Mouse (Mus musculus) colon, adult 2 months (tissue): ENCODE data around the gene Urm1. TPM values are rescaled to one million over a fixed set of nuclear protein-coding genes. Genes with fewer than 3 reads are reported as not detected.

ENCODE experiments used
- polyA plus RNA-seq: library from polyadenylated mRNA; depleted of rRNA; stranded (reverse); fragments of >200 nt; gene quantifications from 2 replicates; pipeline ENCODE4 v1.2.3, GENCODE M21; 2012; rRNA removed

Urm1 gene
- polyA plus RNA-seq: 42.3 and 43.9 TPM in 2 replicates

GRCm38 (mm10) chr2:29820025-29820817 is at the start of gene Urm1:
Gene Urm1, plus strand, starts transcription at chr2:29820075.

DNA sequence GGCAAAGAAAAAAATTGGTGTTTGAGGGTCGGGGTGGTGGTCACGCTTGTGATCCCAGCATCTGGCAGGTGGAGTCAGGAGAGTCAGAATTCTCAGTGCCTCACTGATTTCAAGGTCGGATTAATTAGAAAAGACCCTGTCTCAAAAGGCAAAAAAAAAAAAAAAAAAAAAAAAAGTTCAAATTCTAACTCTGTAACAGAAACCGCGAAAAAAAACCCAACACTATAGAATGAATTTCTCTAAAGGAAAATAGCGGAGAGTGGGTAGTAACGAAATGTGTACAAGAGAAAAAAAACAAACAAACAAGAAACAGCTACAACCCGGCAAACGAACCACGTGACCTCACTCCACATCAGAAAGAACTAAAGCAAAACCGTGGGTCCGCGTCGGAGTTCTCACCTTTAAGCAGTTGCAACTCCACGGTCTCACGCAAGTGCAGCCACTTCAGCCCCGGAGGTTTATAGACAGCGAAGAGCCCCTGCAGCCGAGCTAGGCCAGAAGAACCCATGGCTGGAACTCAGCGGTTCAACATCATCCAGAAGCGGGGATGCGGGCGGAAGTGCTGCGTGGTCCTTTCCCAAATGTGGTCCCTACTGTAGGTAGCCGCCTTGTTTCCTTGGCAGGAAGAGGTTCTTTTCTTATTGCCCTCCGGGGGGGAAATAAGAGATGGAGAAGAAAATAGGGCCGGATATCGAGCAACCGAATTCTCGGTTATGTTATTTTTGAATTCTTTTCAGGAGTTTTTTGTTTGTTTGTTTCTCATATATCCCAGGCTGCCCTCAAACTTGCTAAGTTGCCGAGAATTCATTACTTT is 32.6 kb upstream of the Urm1 start, which contains the start of gene Coq4:
TSS of gene Coq4 (plus strand) at position 390 of the 814 bp plus-strand sequence.

GRCm38 (mm10) chr2:29787937-29788681 is 31.8 kb upstream of the Urm1 start, which contains the start of gene Trub2:
Gene Trub2, minus strand, starts transcription at chr2:29788502.

DNA sequence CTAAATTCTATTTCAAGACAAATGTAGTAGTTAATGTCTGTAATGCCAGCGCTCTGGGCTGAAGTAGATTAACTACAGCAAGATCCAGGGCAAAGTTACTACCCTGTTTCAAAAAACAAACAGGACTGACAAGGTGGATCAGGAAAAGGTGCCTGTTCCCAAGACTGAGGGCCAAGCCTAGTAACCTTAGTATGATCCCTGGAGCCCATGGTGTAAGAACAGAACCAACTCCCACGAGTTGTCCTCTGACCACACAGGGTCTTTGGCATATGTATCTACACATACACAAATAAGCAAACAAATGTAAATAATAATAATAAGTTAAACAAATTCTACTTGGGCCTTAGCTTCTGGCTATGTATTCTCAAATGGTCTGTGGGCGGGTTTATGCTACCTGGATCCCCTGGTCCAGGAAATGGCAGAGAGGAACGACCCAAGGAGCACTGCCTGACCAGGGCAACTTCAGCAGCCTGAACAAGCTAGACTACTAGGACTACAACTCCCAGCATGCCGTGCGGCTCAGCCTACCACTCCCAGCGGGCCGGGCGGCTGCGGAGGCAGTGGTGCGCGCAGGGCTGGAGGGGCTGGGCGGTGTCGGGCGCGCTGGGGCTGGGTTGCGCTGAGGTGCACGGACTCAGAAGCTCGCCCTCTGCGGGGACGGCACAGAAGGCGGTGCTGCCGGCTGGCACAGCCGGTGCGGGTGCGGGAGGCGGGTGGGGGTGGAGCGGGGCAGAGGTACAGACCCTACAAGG is 17.6 kb upstream of the Urm1 start, which contains the start of gene Slc27a4:
TSS of gene Slc27a4 (plus strand) at position 560 of the 752 bp plus-strand sequence.

DNA sequence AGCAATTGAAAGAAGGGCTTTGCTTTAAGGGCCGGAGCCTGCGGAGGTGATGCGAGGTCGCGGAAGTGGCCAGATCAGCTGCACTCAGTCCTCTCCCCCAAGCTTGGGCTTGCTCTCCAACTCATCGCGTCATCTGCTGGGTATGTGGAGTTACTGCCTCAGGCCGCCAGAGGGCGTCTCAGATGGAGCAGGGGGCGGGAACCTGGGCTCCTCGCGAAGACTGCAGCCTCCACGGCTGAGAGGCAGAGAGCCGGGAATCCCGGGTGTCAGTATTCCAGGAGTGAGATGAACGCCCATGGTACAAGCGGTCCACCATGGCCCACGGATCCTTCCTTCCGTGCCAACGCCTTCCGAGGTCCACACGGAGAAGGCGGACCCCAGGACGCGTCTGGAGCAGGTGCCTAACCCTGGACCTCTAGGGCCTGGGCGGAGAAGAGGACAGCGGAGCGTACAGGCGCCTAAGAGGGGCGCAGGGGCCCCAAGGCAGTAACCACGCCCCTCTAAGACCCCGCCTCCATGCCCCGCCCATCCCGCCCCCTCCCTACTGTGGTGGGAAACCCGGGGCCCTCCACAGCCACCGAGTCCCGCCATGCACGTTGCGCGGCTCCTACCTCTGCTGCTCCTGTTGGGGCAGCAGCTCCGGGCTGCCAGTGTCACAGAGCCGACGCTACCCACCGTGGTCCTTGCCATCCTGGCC is 49.2 kb downstream of the Urm1 start, which contains the start of gene Cercam:
TSS of gene Cercam (plus strand) at position 216 of the 697 bp plus-strand sequence.

DNA sequence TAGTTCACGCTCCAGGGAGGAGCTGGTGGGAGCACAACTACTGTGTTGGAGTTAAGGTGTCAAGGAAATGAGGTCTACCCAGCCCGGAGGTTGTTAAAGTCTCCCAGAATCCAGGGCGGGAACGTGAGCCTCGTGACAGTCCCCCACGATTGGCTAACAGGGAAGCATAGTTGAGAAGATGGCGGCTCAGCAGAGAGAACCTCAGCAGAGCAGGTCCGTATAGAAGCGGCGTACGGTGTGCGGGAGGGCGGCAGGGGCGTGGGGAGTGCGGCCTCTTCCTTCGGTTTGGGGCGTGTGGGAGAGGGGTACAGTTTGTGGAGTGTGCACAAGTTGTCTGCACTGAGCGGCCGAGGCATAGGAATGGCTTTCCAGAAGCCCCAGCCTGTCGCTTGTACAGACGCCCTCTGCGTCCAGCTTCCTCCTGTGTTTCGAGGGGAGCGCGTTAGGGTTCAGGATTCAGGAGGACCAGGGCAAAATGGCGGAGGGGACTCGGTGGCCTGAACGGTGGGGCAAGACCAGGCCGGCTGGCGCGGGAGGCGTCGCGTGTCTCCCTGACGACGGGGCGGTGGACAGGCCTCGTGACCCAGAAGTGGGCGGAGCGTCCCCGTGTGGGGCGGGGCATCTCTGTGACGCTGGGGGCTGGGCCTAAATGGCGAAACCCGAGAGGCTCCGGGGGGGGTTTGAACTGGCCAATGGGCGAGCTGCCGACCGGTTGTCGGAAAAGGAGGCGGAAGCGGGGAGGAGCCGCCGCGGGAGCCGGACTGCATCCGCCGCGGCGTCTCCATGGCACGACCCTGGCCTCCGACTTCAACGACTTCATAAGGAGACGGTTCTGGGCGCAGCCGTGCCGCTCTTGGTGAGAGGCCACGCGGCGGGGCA is 69.4 kb downstream of the Urm1 start, which contains the start of gene Odf2:
TSS of gene Odf2 (plus strand) at position 156 of the 879 bp plus-strand sequence.

Other genes with a start within 250 kb of the Urm1 start
- gene Rapgef1, start 200.4 kb upstream of the Urm1 start, polyA plus RNA-seq: 37.2 and 39.9 TPM in 2 replicates
- 2.0 and 2.2 TPM in 2 replicates for gene Gm13420, start 68.4 kb upstream of the Urm1 start, polyA plus RNA-seq
- gene Gm13547, start 60.8 kb upstream of the Urm1 start, polyA plus RNA-seq: not detected in 2 replicates
- 76.0 and 104 TPM in 2 replicates for gene Coq4, start 32.6 kb upstream of the Urm1 start, polyA plus RNA-seq
- 17.1 and 19.1 TPM in 2 replicates for gene Trub2, start 31.6 kb upstream of the Urm1 start, polyA plus RNA-seq
- 70.7 and 72.0 TPM in 2 replicates for gene Slc27a4, start 17.4 kb upstream of the Urm1 start, polyA plus RNA-seq
- gene Cercam, start 49.1 kb downstream of the Urm1 start, polyA plus RNA-seq: 14.2 and 20.2 TPM in 2 replicates
- 16.4 and 21.7 TPM in 2 replicates for gene Odf2, start 69.1 kb downstream of the Urm1 start, polyA plus RNA-seq
- gene Gle1, start 115.4 kb downstream of the Urm1 start, polyA plus RNA-seq: 8.3 and 9.2 TPM in 2 replicates
- gene Sptan1, start 145.5 kb downstream of the Urm1 start, polyA plus RNA-seq: 160 and 186 TPM in 2 replicates
- gene Wdr34, start 228.8 kb downstream of the Urm1 start, polyA plus RNA-seq: 18.5 and 22.8 TPM in 2 replicates
- gene Set, start 237.3 kb downstream of the Urm1 start, polyA plus RNA-seq: 46.7 and 50.3 TPM in 2 replicates